ENCODE assay signal across 17 mouse cellular contexts in genomic region chr11:101801386-101801785, GRCm38 (mm10). TPM values are rescaled to one million over a fixed set of nuclear protein-coding genes. Genes with fewer than 3 reads are reported as not detected.
"Had no signal": no experiment of that assay in that cellular context is flagged by ENCODE, and none has a peak within 500 bp of the region (broad histone marks: within the 10 kb centered on the region; RNA-seq: fewer than 3 reads in every experiment).

No protein-coding gene starts in this region.

- ATAC-seq: intestine, postnatal 0 days; lung, postnatal 0 days had no signal

- H3K9ac ChIP-seq: liver, embryonic 14.5 days; neural tube, embryonic 15.5 days had no signal

- H3K27ac ChIP-seq: left cerebral cortex, adult 2 months; liver, embryonic 14.5 days; midbrain, embryonic 10.5 days; neural tube, embryonic 15.5 days had no signal

- H3K36me3 ChIP-seq: midbrain, embryonic 10.5 days; neural tube, embryonic 15.5 days had no signal

- H3K27me3 ChIP-seq: neural tube, embryonic 15.5 days had no signal

- H3K4me2 ChIP-seq: neural tube, embryonic 15.5 days had no signal

- H3K4me3 ChIP-seq: left cerebral cortex, adult 2 months; midbrain, embryonic 10.5 days; myocyte; neural tube, embryonic 15.5 days had no signal

- DNase-seq: kidney, adult 8-10 months; kidney, postnatal 4 days; liver; lung, adult 18-20 months; lung, postnatal 36 days; midbrain, embryonic 14.5 days; right cerebral cortex, adult 18-20 months; right cerebral cortex, postnatal 25 days; thymus, postnatal 36 days had no signal

- H3K9me3 ChIP-seq: midbrain, embryonic 10.5 days; neural tube, embryonic 15.5 days had no signal

RNA-seq across cellular contexts. Expression of gene Etv4, which starts 16.2 kb away (rescaled TPM):
- total RNA-seq: megakaryocyte, adult 5-6 weeks had no signal
